Mouse (Mus musculus) myocyte (in vitro differentiated cells): ENCODE data around the gene Itga4. TPM values are rescaled to one million over a fixed set of nuclear protein-coding genes. Genes with fewer than 3 reads are reported as not detected.

Experiments used
- H3K27me3 ChIP-seq: one replicate; pipeline ENCODE4 v1.6.1; 2011; ENCODE audit not compliant: control insufficient read depth, insufficient read depth, insufficient read length
- H3K36me3 ChIP-seq: one replicate; pipeline ENCODE4 v1.6.1; 2011; ENCODE audit not compliant: control insufficient read depth, insufficient read depth
- H3K4me2 ChIP-seq: one replicate; pipeline ENCODE4 v1.6.1; 2011; ENCODE audit warnings: low read depth, control low read depth
- H3K4me3 ChIP-seq: one replicate; pipeline ENCODE4 v1.5.1; 2011; ENCODE audit warnings: mild to moderate bottlenecking, control low read depth, moderate library complexity
- H3K79me2 ChIP-seq: one replicate; pipeline ENCODE4 v1.6.1; 2011; ENCODE audit not compliant: control insufficient read depth, insufficient read depth
- H3ac ChIP-seq: one replicate; pipeline ENCODE4 v1.6.1; 2011; ENCODE audit not compliant: control insufficient read depth, insufficient read length
- CEBPB ChIP-seq: IDR thresholded peaks from 2 replicates; pipeline ENCODE4 v1.6.1; 2011; ENCODE audit warnings: mild to moderate bottlenecking, moderate library complexity; ENCODE audit not compliant: poor library complexity, insufficient read depth, severe bottlenecking
- E2F4 ChIP-seq: IDR thresholded peaks from one replicate; pipeline ENCODE4 v1.6.1; 2011; ENCODE audit warnings: mild to moderate bottlenecking, control low read depth, moderate library complexity; ENCODE audit not compliant: insufficient read depth
- MAX ChIP-seq: IDR thresholded peaks from one replicate; pipeline ENCODE4 v1.6.1; 2011; ENCODE audit warnings: low read depth, mild to moderate bottlenecking, control low read depth
- MYOD1 ChIP-seq, 3 experiments: IDR thresholded peaks; one replicate each; pipeline ENCODE4 v1.6.1; 2011; ENCODE audit warnings: control low read depth in 2 of 3, low read depth in 2 of 3, mild to moderate bottlenecking in 2 of 3, moderate library complexity in 1 of 3; ENCODE audit not compliant: insufficient read length in 2 of 3, control insufficient read depth in 1 of 3
- MYOG ChIP-seq, 3 experiments: IDR thresholded peaks; one replicate each; pipeline ENCODE4 v1.6.1; 2011; ENCODE audit warnings: control low read depth in 2 of 3, low read depth in 2 of 3, mild to moderate bottlenecking in 2 of 3; ENCODE audit not compliant: insufficient read length in 2 of 3, control insufficient read depth in 1 of 3, insufficient read depth in 1 of 3
- POLR2A ChIP-seq: IDR thresholded peaks from one replicate; pipeline ENCODE4 v1.6.1; 2011; ENCODE audit warnings: low read depth, mild to moderate bottlenecking, control low read depth, moderate library complexity; ENCODE audit not compliant: insufficient read length
- POLR2AphosphoS2 ChIP-seq: IDR thresholded peaks from one replicate; pipeline ENCODE4 v1.6.1; 2011; ENCODE audit warnings: low read depth, control low read depth; ENCODE audit not compliant: insufficient read length
- REST ChIP-seq: IDR thresholded peaks from one replicate; pipeline ENCODE4 v1.6.1; 2011; ENCODE audit warnings: mild to moderate bottlenecking, control low read depth, moderate library complexity; ENCODE audit not compliant: insufficient read depth, insufficient read length
- SRF ChIP-seq: IDR thresholded peaks from one replicate; pipeline ENCODE4 v1.6.1; 2011; ENCODE audit warnings: low read depth; ENCODE audit not compliant: control insufficient read depth, insufficient read length
- TCF12 ChIP-seq: IDR thresholded peaks from one replicate; pipeline ENCODE4 v1.6.1; 2011; ENCODE audit warnings: mild to moderate bottlenecking, control low read depth; ENCODE audit not compliant: poor library complexity, insufficient read depth, severe bottlenecking
- TCF3 ChIP-seq: IDR thresholded peaks from one replicate; pipeline ENCODE4 v1.6.1; 2011; ENCODE audit warnings: low read depth, control low read depth; ENCODE audit not compliant: insufficient read length
- USF1 ChIP-seq: IDR thresholded peaks from one replicate; pipeline ENCODE4 v1.6.1; 2011; ENCODE audit warnings: low read depth, mild to moderate bottlenecking, control low read depth, moderate library complexity
- polyA plus RNA-seq: library from polyadenylated mRNA; unstranded; fragments of >200 nt; fragmentation: generic; extraction: Trizol; gene quantifications from one replicate; pipeline ENCODE4 v1.2.1, GENCODE M21; 2012; ENCODE audit warnings: missing spikeins

The Itga4 gene
- polyA plus RNA-seq, 1 experiment = 2.5 TPM

GRCm38 (mm10) chr2:79334661-79335060 is 79.4 kb downstream of the Itga4 start:
- Histone ChIP-seq H3ac (no peak overlapping the region), H3K4me2 (no peak overlapping the region), H3K4me3 (no peak overlapping the region), H3K27me3 (no peaks in the 10 kb centered on the region), H3K79me2 (no peaks in the 10 kb centered on the region), H3K36me3 (no peaks in the 10 kb centered on the region)
- no peak for TF ChIP-seq CEBPB
- TF ChIP-seq MAX = no peak

GRCm38 (mm10) chr2:79336141-79336540 is 80.9 kb downstream of the Itga4 start:
- no peaks in the 10 kb centered on the region for H3K27me3 ChIP-seq
- no peaks in the 10 kb centered on the region for H3K36me3 ChIP-seq
- H3ac ChIP-seq = no peak overlapping the region
- H3K4me2 ChIP-seq = no peak overlapping the region
- TF ChIP-seq REST (no peak), TCF3 (no peak), MAX (no peak), CEBPB (no peak), USF1 (no peak), SRF (no peak), E2F4 (no peak), MYOD1 (IDR thresholded peaks at IDR 0.05; ENCODE audit: control insufficient read depth in 1 of 3, insufficient read length in 2 of 3, low read depth in 2 of 3) (no peak), TCF12 (no peak)
- no peak overlapping the region for H3K4me3 ChIP-seq
- no peaks in the 10 kb centered on the region for H3K79me2 ChIP-seq

- H3K36me3 ChIP-seq = no peaks in the 10 kb centered on the region
- H3K4me2 ChIP-seq = peak overlapping the region; percentile 21
These were observed 83.8 kb downstream of the Itga4 start for GRCm38 (mm10) chr2:79339003-79339402.

GRCm38 (mm10) chr2:79343115-79343514 is 87.9 kb downstream of the Itga4 start:
- Histone ChIP-seq H3K79me2 (no peaks in the 10 kb centered on the region), H3K36me3 (no peaks in the 10 kb centered on the region), H3ac (no peak overlapping the region), H3K4me3 (no peak overlapping the region), H3K27me3 (no peaks in the 10 kb centered on the region), H3K4me2 (no peak overlapping the region)
- TF ChIP-seq MYOD1 (IDR thresholded peaks at IDR 0.05; ENCODE audit: control insufficient read depth in 1 of 3, insufficient read length in 2 of 3, low read depth in 2 of 3) = no peak
- TF ChIP-seq CEBPB = no peak
- no peak for TF ChIP-seq REST
- TF ChIP-seq MAX = no peak
- no peak for TF ChIP-seq MYOG (IDR thresholded peaks at IDR 0.05; ENCODE audit: control insufficient read depth in 1 of 3, insufficient read depth in 1 of 3, insufficient read length in 2 of 3, low read depth in 2 of 3)
- TF ChIP-seq USF1 = no peak
- TF ChIP-seq TCF12 = no peak
- no peak for TF ChIP-seq TCF3
- TF ChIP-seq POLR2A = no peak
- no peak for TF ChIP-seq E2F4
- no peak for TF ChIP-seq SRF
- no peak for TF ChIP-seq POLR2AphosphoS2

More at GRCm38 (mm10) chr2:79339003-79339402, 83.8 kb downstream of the Itga4 start:
- Histone ChIP-seq H3K79me2 (no peaks in the 10 kb centered on the region), H3K27me3 (no peaks in the 10 kb centered on the region), H3ac (no peak overlapping the region), H3K4me3 (no peak overlapping the region)
- no peak for TF ChIP-seq TCF3
- TF ChIP-seq POLR2A = no peak
- TF ChIP-seq MAX = no peak
- TF ChIP-seq E2F4 = no peak
- TF ChIP-seq SRF = no peak
- TF ChIP-seq MYOD1 (IDR thresholded peaks at IDR 0.05; ENCODE audit: control insufficient read depth in 1 of 3, insufficient read length in 2 of 3, low read depth in 2 of 3) = no peak
- TF ChIP-seq CEBPB = no peak
- TF ChIP-seq POLR2AphosphoS2 = no peak
- no peak for TF ChIP-seq TCF12
- no peak for TF ChIP-seq USF1
- no peak for TF ChIP-seq MYOG (IDR thresholded peaks at IDR 0.05; ENCODE audit: control insufficient read depth in 1 of 3, insufficient read depth in 1 of 3, insufficient read length in 2 of 3, low read depth in 2 of 3)
- no peak for TF ChIP-seq REST
